Mouse (Mus musculus) ES-E14 (cell line): ENCODE data around the gene Acaca. TPM values are rescaled to one million over a fixed set of nuclear protein-coding genes. Genes with fewer than 3 reads are reported as not detected.

Experiments used
- DNase-seq: peaks from one replicate; pipeline ENCODE4 v3.0.0-alpha.2; 2013; ENCODE audit warnings: low read depth, low spot score
- H3K27ac ChIP-seq: 2 replicates; pipeline ENCODE4 v1.5.1; 2012; ENCODE audit warnings: low read depth, mild to moderate bottlenecking, low read length, moderate library complexity, mixed read lengths; ENCODE audit not compliant: poor library complexity, insufficient read depth, severe bottlenecking
- H3K36me3 ChIP-seq: 2 replicates; pipeline ENCODE4 v1.6.1; 2012; ENCODE audit warnings: mild to moderate bottlenecking, low read length, moderate library complexity, mixed read lengths; ENCODE audit not compliant: control insufficient read depth, poor library complexity, insufficient read depth, severe bottlenecking
- H3K4me1 ChIP-seq, 2 experiments: fragments of 150-350 bp in 1 of 2; sonication (generic) in 1 of 2; 2 replicates each; pipeline ENCODE4 v1.6.1; 2012; ENCODE audit warnings: low read length in 2 of 2, mild to moderate bottlenecking in 1 of 2, mixed read lengths in 1 of 2; ENCODE audit not compliant: control insufficient read depth in 2 of 2, insufficient read depth in 2 of 2, poor library complexity in 1 of 2
- H3K4me3 ChIP-seq, 2 experiments: fragments of 150-350 bp in 1 of 2; sonication (generic) in 1 of 2; 2 replicates each; pipeline ENCODE4 v1.5.1; 2012; ENCODE audit warnings: low read length in 2 of 2, low read depth in 1 of 2, mild to moderate bottlenecking in 1 of 2, mixed read lengths in 1 of 2; ENCODE audit not compliant: insufficient read depth in 1 of 2, poor library complexity in 1 of 2, severe bottlenecking in 1 of 2
- H3K9ac ChIP-seq: 2 replicates; pipeline ENCODE4 v1.6.1; 2012; ENCODE audit warnings: low read depth, mild to moderate bottlenecking, low read length, mixed read lengths; ENCODE audit not compliant: poor library complexity, insufficient read depth, severe bottlenecking
- H3K9me3 ChIP-seq: fragments of 150-350 bp; sonication (generic); 2 replicates; pipeline ENCODE4 v1.6.1; 2012; ENCODE audit warnings: low read depth, mild to moderate bottlenecking, low read length; ENCODE audit not compliant: control insufficient read depth, insufficient read depth
- CHD2 ChIP-seq: IDR thresholded peaks from 2 replicates; pipeline ENCODE4 v1.6.1; 2014; ENCODE audit warnings: mild to moderate bottlenecking, low read depth, low read length, inconsistent platforms
- HCFC1 ChIP-seq: IDR thresholded peaks from 2 replicates; pipeline ENCODE4 v1.6.1; 2012; ENCODE audit warnings: low read length, inconsistent platforms, borderline replicate concordance; ENCODE audit not compliant: insufficient read depth
- MAFK ChIP-seq: IDR thresholded peaks from 2 replicates; pipeline ENCODE4 v1.6.1; 2014; ENCODE audit warnings: mild to moderate bottlenecking, low read depth, low read length, inconsistent platforms; ENCODE audit not compliant: insufficient read depth
- ZC3H11A ChIP-seq: IDR thresholded peaks from 2 replicates; pipeline ENCODE4 v1.6.1; 2012; ENCODE audit warnings: low read depth, mild to moderate bottlenecking, inconsistent platforms, low read length, borderline replicate concordance
- ZNF384 ChIP-seq: IDR thresholded peaks from 2 replicates; pipeline ENCODE4 v1.6.1; 2012; ENCODE audit warnings: low read depth, low read length, inconsistent platforms
- in situ Hi-C, 2 experiments: fragments of 600-800 bp; cut with MboI; formaldehyde crosslinking; loops; one replicate each; pipeline ENCODE4 v1.15.1; 2025; ENCODE audit warnings: low sequenced_read_pairs in 2 of 2, inconsistent platforms in 1 of 2; ENCODE audit not compliant: unreplicated experiment in 2 of 2
- total RNA-seq: library from RNA; depleted of rRNA; stranded (reverse); fragments of 300-350 nt; gene quantifications from 2 replicates; pipeline ENCODE4 v1.2.3, GENCODE M21; 2012

The Acaca gene
- total RNA-seq, 1 experiment, result 68.0 TPM

- Histone ChIP-seq H3K27ac (no peak overlapping the region), H3K36me3 (no peaks in the 10 kb centered on the region), H3K9ac (no peak overlapping the region), H3K4me1 (peaks cover 2 to 16% of the 10 kb centered on the region in 2 experiments), H3K9me3 (no peaks in the 10 kb centered on the region), H3K4me3 (no peak overlapping the region)
- in situ Hi-C loops, result no loop called here
- TF ChIP-seq ZC3H11A (no peak), HCFC1 (no peak), CHD2 (no peak), MAFK (no peak), ZNF384 (no peak)
- DNase-seq, result no peak
These were observed 282.9 kb downstream of the Acaca start for GRCm38 (mm10) chr11:84412201-84412934.

- no peak overlapping the region for H3K27ac ChIP-seq
- in situ Hi-C loops, result no loop called here
- no peak for DNase-seq
- H3K36me3 ChIP-seq, result no peaks in the 10 kb centered on the region
- no peaks in the 10 kb centered on the region for H3K9me3 ChIP-seq
- peak overlapping the region; percentile 38 for H3K9ac ChIP-seq
- peaks cover 2 to 16% of the 10 kb centered on the region in 2 experiments for H3K4me1 ChIP-seq
- peak overlapping the region in 1 of 2 experiments; percentile 44; a peak in 1 of 4 replicates for H3K4me3 ChIP-seq
- TF ChIP-seq ZC3H11A (no peak), MAFK (no peak), CHD2 (no peak), ZNF384 (no peak), HCFC1 (no peak)
These were observed 283.6 kb downstream of the Acaca start for GRCm38 (mm10) chr11:84413111-84413510.

GRCm38 (mm10) chr11:84420779-84421178, 291.3 kb downstream of the Acaca start:
- TF ChIP-seq ZC3H11A (no peak), MAFK (peak; percentile 49; the same call in 1 of the 2 replicates), ZNF384 (no peak), CHD2 (no peak), HCFC1 (no peak)
- in situ Hi-C loops, result no loop called here
- H3K4me1 ChIP-seq, result peaks cover 3 to 13% of the 10 kb centered on the region in 2 experiments; a peak in 2 of 4 replicates

GRCm38 (mm10) chr11:84425736-84426632, 296.5 kb downstream of the Acaca start:
- Histone ChIP-seq H3K36me3 (peaks cover 2% of the 10 kb centered on the region; the same call in 1 of the 2 replicates), H3K9me3 (no peaks in the 10 kb centered on the region), H3K9ac (no peak overlapping the region), H3K4me1 (peaks cover 3 to 12% of the 10 kb centered on the region in 2 experiments; a peak in 2 of 4 replicates), H3K4me3 (no peak overlapping the region), H3K27ac (no peak overlapping the region)
- no peak for TF ChIP-seq ZC3H11A
- TF ChIP-seq CHD2, result no peak
- TF ChIP-seq ZNF384, result no peak
- no peak for TF ChIP-seq HCFC1
- TF ChIP-seq MAFK, result no peak
- DNase-seq, result no peak
- in situ Hi-C loops, result no loop called here

More at GRCm38 (mm10) chr11:84420779-84421178, 291.3 kb downstream of the Acaca start:
- no peak for DNase-seq
- Histone ChIP-seq H3K9ac (no peak overlapping the region), H3K36me3 (no peaks in the 10 kb centered on the region; the same call in 1 of the 2 replicates), H3K27ac (no peak overlapping the region), H3K9me3 (no peaks in the 10 kb centered on the region), H3K4me3 (no peak overlapping the region)
